Mouse (Mus musculus) liver, embryonic 12.5 days (tissue): Measurements from ENCODE around the gene Olfr49. TPM values are rescaled to one million over a fixed set of nuclear protein-coding genes. Genes with fewer than 3 reads are reported as not detected.

Experiments
- ATAC-seq: fragments of 200-750 bp; cut with Nextera tagmentation; 2 replicates; pipeline ENCODE4 v1.8.0; 2017; ENCODE audit warnings: moderate number of reproducible peaks, mild to moderate bottlenecking, moderate library complexity
- H3K27ac ChIP-seq: fragments of 300-500 bp; sonication (generic); 2 replicates; pipeline ENCODE4 v1.5.1; 2016; ENCODE audit warnings: mild to moderate bottlenecking
- H3K27me3 ChIP-seq: fragments of 300-500 bp; sonication (generic); replicated peaks from 2 replicates; pipeline ENCODE4 v1.6.1; 2016; ENCODE audit warnings: mild to moderate bottlenecking, moderate library complexity
- H3K36me3 ChIP-seq: fragments of 300-500 bp; sonication (generic); 2 replicates; pipeline ENCODE4 v1.6.1; 2016; ENCODE audit warnings: mild to moderate bottlenecking, moderate library complexity
- H3K4me1 ChIP-seq: fragments of 300-500 bp; sonication (generic); 2 replicates; pipeline ENCODE4 v1.6.1; 2016
- H3K4me2 ChIP-seq: fragments of 300-500 bp; sonication (generic); 2 replicates; pipeline ENCODE4 v1.6.1; 2016; ENCODE audit warnings: mild to moderate bottlenecking, moderate library complexity
- H3K4me3 ChIP-seq: fragments of 300-500 bp; sonication (generic); 2 replicates; pipeline ENCODE4 v1.5.1; 2016; ENCODE audit warnings: mild to moderate bottlenecking, moderate library complexity
- H3K9ac ChIP-seq: fragments of 300-500 bp; sonication (generic); 2 replicates; pipeline ENCODE4 v1.6.1; 2016; ENCODE audit warnings: mild to moderate bottlenecking, moderate library complexity
- H3K9me3 ChIP-seq: fragments of 300-500 bp; sonication (generic); replicated peaks from 2 replicates; pipeline ENCODE4 v1.6.1; 2016; ENCODE audit warnings: mild to moderate bottlenecking, moderate library complexity
- WGBS: fragments of 180-500 bp; shearing (Covaris S2); methylation state at CpG from one replicate; pipeline ENCODE4 v1.1.7; 2016; ENCODE audit not compliant: insufficient replicate concordance; 5-methylcytosine and 5-hydroxymethylcytosine counted together
- polyA plus RNA-seq: library from polyadenylated mRNA; unstranded; fragments of >200 nt; fragmentation: Nextera tagmentation; extraction: Ambion mirVana; gene quantifications from 2 replicates; pipeline ENCODE4 v1.2.1, GENCODE M21; 2016

Olfr49 gene
- polyA plus RNA-seq, 1 experiment from 2014 or later, result not detected

DNA sequence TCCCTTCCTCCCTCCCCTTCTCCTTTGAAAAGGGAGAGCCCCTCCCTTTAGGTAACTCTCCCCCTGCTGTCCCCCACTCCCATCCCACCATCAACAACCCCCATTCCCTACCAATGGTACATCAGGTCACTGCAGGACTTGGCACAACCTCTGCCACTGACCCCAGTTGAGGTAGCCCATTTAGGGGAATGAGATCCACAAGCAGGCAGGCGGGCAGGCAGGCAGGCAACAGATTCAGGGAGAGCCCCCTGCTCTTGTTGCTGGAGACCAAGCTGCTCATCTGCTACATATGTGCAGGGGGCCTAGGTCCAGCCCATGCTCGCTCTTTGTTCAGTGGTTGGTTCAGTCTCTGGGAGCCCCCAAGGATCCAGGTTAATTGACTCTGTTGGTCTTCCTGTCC, 8.3 kb downstream of the Olfr49 start:
- Histone ChIP-seq H3K4me2 (no peak overlapping the region), H3K4me3 (no peak overlapping the region), H3K36me3 (no peaks in the 10 kb centered on the region), H3K9me3 (no peaks in the 10 kb centered on the region), H3K4me1 (no peaks in the 10 kb centered on the region), H3K27ac (no peak overlapping the region), H3K9ac (no peak overlapping the region), H3K27me3 (no peaks in the 10 kb centered on the region; the same call in 1 of the 2 replicates)
- WGBS, result 52% methylated on average over 2 of the region's 2 CpGs
- ATAC-seq, result no peak

DNA sequence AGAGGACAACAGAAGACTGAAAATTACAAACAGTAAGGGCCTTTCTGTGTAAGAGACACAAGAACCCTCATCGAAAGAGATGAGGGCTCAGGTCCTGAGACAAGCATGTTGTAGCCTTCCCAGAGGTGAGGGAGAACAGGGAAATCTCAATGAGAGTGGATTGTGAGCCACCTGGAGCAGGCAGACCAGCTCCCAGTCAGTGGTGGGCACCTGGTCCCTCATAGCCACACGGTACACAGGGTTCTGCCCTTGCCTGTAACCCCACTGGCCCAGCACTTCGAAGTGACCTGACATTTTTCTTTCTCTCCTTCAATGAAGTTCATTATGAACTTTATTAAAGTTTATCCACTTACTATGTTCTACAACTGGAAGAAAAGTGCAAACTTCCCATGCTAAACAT, 12.0 kb downstream of the Olfr49 start:
- no peak overlapping the region for H3K9ac ChIP-seq
- H3K27ac ChIP-seq, result no peak overlapping the region
- H3K36me3 ChIP-seq, result peaks cover 7% of the 10 kb centered on the region; the same call in 1 of the 2 replicates
- H3K4me1 ChIP-seq, result no peaks in the 10 kb centered on the region
- no peak overlapping the region for H3K4me2 ChIP-seq
- H3K27me3 ChIP-seq, result no peaks in the 10 kb centered on the region; the same call in 1 of the 2 replicates
- H3K9me3 ChIP-seq, result no peaks in the 10 kb centered on the region
- no peak overlapping the region for H3K4me3 ChIP-seq
- 77% methylated on average over 3 of the region's 3 CpGs for WGBS
- ATAC-seq, result no peak

DNA sequence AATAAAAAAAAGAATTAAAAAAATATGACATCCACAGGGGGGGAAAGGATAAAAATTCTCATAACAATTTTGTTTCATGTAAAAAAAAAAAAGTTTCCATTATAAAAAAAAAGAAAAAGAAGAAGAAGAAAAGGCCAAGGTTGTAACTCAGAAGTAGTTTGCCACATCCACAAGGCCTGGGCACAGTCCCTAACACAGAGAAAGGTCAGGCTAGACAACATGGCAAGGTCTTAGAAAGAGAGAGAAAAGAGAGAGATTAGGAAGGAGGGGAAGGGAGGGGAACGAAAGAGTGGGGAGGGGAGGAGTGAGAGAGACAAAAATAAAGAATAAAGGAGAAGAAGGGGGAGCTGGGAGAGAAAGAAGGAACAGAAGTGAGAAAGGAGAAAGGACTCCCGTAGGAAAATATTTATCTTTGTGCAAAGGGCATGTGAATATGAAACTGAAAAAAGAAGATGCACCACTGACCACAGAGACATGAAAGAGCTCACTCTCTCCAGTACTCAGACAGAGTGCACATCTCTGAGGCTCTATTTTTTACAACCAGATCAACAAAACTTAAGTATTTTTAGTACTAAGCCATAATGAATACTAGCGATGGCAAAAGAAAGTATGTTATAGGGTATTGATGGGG, 12.6 kb downstream of the Olfr49 start:
- no peak for ATAC-seq
- H3K27me3 ChIP-seq, result no peaks in the 10 kb centered on the region; the same call in 1 of the 2 replicates
- H3K27ac ChIP-seq, result no peak overlapping the region
- no peaks in the 10 kb centered on the region for H3K9me3 ChIP-seq
- H3K4me2 ChIP-seq, result no peak overlapping the region
- peaks cover 12% of the 10 kb centered on the region; the same call in 1 of the 2 replicates for H3K36me3 ChIP-seq
- WGBS, result 74% methylated on average over 3 of the region's 3 CpGs
- no peaks in the 10 kb centered on the region for H3K4me1 ChIP-seq
- H3K9ac ChIP-seq, result no peak overlapping the region
- no peak overlapping the region for H3K4me3 ChIP-seq

DNA sequence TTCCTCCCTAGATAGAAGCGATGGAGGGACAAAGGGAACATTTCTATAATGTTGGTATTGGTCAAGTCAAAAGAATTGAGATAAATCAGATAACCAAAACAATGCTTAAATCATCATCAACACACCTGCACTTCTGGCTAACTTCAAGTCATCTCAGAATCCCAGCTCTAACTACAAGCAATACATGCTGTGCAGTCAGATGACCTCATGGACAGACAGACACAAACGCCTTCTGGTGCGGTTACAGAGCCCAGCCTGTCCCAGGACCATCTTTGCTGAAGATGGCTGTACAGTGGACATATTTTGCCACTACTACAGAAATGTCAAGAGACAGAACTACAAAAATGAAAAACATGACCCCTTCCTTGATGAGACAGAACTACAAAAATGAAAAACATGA, 14.3 kb downstream of the Olfr49 start:
- H3K9ac ChIP-seq, result no peak overlapping the region
- H3K27me3 ChIP-seq, result no peaks in the 10 kb centered on the region
- H3K27ac ChIP-seq, result no peak overlapping the region
- no peak overlapping the region for H3K4me3 ChIP-seq
- H3K4me2 ChIP-seq, result no peak overlapping the region
- no peaks in the 10 kb centered on the region for H3K4me1 ChIP-seq
- 81% methylated on average over 3 of the region's 3 CpGs for WGBS
- no peaks in the 10 kb centered on the region for H3K9me3 ChIP-seq
- peaks cover 17% of the 10 kb centered on the region; the same call in 1 of the 2 replicates for H3K36me3 ChIP-seq
- no peak for ATAC-seq

DNA sequence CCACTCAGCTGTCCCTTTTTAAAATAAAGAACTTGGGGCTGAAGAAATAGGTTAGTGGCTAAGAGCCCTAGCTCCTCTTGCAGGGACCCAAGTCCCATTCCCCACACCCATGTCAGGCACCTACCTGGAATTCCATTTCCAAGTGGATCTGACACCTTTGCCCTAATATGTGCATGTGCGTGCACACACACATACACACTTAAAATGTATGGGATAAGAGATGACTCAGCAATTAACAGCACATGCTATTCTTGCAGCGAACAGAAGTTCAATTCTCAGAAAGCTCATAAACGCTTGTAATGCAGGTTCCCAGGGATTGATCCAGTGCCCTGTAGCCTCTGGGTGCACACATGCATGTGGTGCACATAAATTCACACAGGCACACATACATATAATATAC, 15.2 kb downstream of the Olfr49 start:
- WGBS, result 80% methylated on average over 3 of the region's 3 CpGs
- ATAC-seq, result no peak

DNA sequence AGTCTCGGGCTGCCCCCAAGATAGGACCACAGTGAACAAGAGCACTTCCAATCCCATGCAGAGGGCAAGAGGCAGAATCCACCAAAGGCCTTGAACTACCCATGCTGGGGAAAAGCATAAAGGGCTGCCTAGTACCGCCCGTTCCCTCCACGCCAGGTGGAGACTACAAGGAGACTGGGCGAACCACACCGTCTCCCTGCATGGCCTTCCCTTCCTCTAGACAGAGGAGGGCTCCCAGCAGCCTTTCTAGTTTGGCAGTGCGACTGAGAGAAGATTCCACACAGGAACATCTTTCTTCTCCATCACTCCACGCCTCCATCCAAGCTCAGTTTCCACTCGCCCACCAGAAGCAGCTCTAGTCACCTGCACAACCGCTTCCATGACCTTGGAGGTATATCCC, 16.8 kb downstream of the Olfr49 start:
- no peaks in the 10 kb centered on the region for H3K27me3 ChIP-seq
- no peak for ATAC-seq
- 77% methylated on average over 10 of the region's 10 CpGs for WGBS

More for the DNA sequence above, 15.2 kb downstream of the Olfr49 start:
- H3K9me3 ChIP-seq, result no peaks in the 10 kb centered on the region
- no peaks in the 10 kb centered on the region for H3K4me1 ChIP-seq
- H3K27me3 ChIP-seq, result no peaks in the 10 kb centered on the region
- H3K4me3 ChIP-seq, result no peak overlapping the region
- no peak overlapping the region for H3K9ac ChIP-seq
- no peak overlapping the region for H3K4me2 ChIP-seq
- no peak overlapping the region; the same call in 1 of the 2 replicates for H3K27ac ChIP-seq
- peaks cover 19% of the 10 kb centered on the region; the same call in 1 of the 2 replicates for H3K36me3 ChIP-seq

DNA sequence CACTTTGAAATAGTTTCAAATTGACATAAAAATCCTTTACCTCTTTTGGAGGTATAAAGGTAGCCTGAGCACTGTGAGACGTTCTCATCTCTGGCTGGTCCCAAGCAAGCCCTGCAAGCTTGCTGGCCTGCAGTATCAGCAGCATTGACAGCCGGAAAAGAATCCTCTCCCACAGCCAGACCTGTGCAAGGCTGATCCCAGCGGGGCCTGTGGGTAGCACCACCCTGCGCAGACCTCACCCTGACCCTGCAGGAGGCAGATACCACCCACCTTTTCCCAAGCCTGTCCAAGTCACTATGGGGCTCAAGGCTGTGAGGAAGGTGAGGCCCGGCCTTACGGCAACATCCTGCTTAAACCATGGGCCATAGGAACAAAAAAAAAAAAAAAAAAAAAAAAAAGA, 18.8 kb downstream of the Olfr49 start:
- no peak overlapping the region for H3K9ac ChIP-seq
- H3K27ac ChIP-seq, result no peak overlapping the region
- no peak overlapping the region for H3K4me2 ChIP-seq
- WGBS, result 65% methylated on average over 6 of the region's 6 CpGs
- H3K27me3 ChIP-seq, result no peaks in the 10 kb centered on the region
- no peaks in the 10 kb centered on the region for H3K4me1 ChIP-seq
- peaks cover 31% of the 10 kb centered on the region for H3K36me3 ChIP-seq
- no peaks in the 10 kb centered on the region for H3K9me3 ChIP-seq
- ATAC-seq, result no peak
- no peak overlapping the region for H3K4me3 ChIP-seq

More for the DNA sequence above, 16.8 kb downstream of the Olfr49 start:
- Histone ChIP-seq H3K36me3 (peaks cover 26% of the 10 kb centered on the region), H3K4me3 (no peak overlapping the region), H3K4me2 (no peak overlapping the region), H3K9ac (no peak overlapping the region), H3K4me1 (no peaks in the 10 kb centered on the region), H3K27ac (no peak overlapping the region), H3K9me3 (no peaks in the 10 kb centered on the region)

DNA sequence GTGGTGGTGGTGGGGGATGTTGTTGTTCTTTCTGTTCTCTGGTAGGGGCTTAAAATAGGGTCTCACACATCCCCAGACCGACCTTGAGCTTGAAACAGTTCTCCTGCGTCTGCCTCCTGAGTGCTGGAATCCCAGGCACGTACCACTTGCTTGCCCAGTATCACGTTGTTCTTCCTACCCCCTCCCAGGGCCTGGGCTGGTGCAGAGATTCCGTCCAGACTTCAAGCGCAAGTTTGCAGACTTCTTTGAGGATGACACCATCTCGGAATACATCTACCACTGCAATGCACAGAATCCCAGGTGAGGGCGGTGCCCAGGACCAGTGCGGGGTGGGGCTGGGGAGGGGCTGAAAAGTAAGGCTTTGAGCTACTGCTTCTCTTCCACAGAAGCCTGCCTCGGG, 19.6 kb downstream of the Olfr49 start:
- Histone ChIP-seq H3K4me3 (no peak overlapping the region), H3K9ac (no peak overlapping the region), H3K4me1 (peaks cover 9% of the 10 kb centered on the region), H3K27ac (no peak overlapping the region), H3K9me3 (no peaks in the 10 kb centered on the region), H3K27me3 (peaks cover 7% of the 10 kb centered on the region; the same call in 1 of the 2 replicates), H3K4me2 (no peak overlapping the region), H3K36me3 (peaks cover 31% of the 10 kb centered on the region)
- no peak for ATAC-seq
- 62% methylated on average over 10 of the region's 10 CpGs for WGBS

DNA sequence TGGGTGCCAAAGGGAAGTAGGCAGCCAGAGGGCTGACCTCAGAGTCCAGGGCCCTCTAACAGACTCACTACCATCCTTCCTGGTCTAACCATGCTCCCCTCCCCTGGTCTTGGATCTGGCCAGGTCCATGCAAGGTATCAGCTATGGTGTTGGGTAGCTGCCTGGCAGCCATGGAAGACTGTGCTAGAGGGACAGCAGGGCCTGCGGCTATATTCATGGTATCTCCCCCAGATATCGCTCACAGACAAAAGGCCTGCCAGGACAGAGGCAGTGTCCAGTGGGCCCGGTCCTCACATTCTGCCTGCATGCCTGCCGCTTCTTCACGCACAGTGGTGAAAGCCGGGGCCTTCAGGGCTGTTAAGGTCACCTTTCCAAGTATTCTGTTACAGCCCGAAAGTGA, 20.5 kb downstream of the Olfr49 start:
- H3K9me3 ChIP-seq, result no peaks in the 10 kb centered on the region
- H3K9ac ChIP-seq, result no peak overlapping the region
- no peak overlapping the region for H3K27ac ChIP-seq
- peaks cover 7% of the 10 kb centered on the region; the same call in 1 of the 2 replicates for H3K27me3 ChIP-seq
- no peak overlapping the region for H3K4me2 ChIP-seq
- no peak for ATAC-seq
- peaks cover 17% of the 10 kb centered on the region for H3K4me1 ChIP-seq
- H3K36me3 ChIP-seq, result peaks cover 31% of the 10 kb centered on the region
- H3K4me3 ChIP-seq, result no peak overlapping the region
- WGBS, result 91% methylated on average over 7 of the region's 7 CpGs

DNA sequence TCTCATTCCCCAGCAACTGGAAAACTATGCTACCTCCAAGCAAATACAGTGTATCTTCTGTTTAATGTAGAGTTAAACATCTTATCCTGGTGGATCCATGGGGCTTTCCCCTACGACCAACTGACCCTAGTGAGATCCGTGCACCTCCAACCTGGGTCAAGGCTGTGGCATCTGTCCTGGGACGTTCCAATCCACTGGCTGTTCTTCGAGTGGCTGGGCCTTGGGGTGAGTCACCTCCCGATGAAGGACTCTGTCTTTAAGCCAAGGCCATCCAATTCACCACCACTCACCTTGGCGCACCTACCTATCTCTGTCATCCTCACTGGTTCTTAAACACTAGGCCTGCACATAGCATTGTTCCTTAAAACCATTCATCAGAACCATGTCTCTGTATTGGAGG, 21.6 kb downstream of the Olfr49 start:
- Histone ChIP-seq H3K4me1 (peaks cover 26% of the 10 kb centered on the region), H3K36me3 (peaks cover 27% of the 10 kb centered on the region), H3K4me2 (no peak overlapping the region)

DNA sequence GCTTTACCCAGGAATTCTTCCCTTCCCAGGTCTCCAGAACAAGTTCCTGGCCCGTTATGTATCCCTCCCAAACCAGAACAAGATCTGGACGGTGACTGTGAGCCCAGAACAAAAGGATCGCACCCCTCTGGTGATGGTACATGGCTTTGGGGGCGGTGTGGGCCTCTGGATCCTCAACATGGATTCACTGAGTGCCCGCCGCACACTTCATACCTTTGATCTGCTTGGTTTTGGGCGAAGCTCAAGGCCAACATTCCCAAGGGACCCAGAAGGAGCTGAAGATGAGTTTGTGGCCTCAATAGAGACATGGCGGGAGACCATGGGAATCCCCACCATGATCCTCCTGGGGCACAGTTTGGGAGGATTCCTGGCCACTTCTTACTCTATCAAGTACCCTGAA, 22.1 kb downstream of the Olfr49 start:
- peaks cover 31% of the 10 kb centered on the region for H3K4me1 ChIP-seq
- H3K9me3 ChIP-seq, result no peaks in the 10 kb centered on the region
- H3K36me3 ChIP-seq, result peaks cover 23% of the 10 kb centered on the region
- no peak overlapping the region for H3K9ac ChIP-seq
- no peak overlapping the region for H3K4me3 ChIP-seq
- no peak overlapping the region for H3K4me2 ChIP-seq
- H3K27me3 ChIP-seq, result peaks cover 7% of the 10 kb centered on the region; the same call in 1 of the 2 replicates
- ATAC-seq, result no peak
- no peak overlapping the region for H3K27ac ChIP-seq
- WGBS, result 72% methylated on average over 8 of the region's 8 CpGs

More for the DNA sequence above, 21.6 kb downstream of the Olfr49 start:
- Histone ChIP-seq H3K27ac (no peak overlapping the region), H3K9ac (no peak overlapping the region), H3K9me3 (no peaks in the 10 kb centered on the region), H3K4me3 (no peak overlapping the region), H3K27me3 (peaks cover 7% of the 10 kb centered on the region; the same call in 1 of the 2 replicates)
- 75% methylated on average over 6 of the region's 6 CpGs for WGBS
- no peak for ATAC-seq

DNA sequence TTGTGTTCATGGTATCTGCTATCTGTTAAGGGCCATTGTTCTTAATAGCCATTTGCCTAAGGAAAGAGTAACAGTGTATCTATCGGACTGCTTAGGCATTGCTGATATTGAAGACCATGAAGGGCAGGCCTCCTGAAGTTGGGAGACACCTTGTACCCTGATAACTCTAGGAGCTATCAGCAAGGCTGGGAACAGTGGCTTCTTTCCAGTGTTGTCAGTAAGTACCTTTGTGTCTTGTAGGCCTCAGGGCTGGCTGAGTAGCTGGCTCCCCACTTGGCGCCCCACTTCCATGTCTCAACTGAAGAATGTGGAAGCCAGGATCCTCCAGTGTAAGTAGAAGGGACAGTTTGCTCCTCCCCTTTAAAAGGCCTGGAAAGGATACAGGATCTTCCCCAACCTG, 23.4 kb downstream of the Olfr49 start:
- no peak overlapping the region for H3K9ac ChIP-seq
- no peak overlapping the region for H3K27ac ChIP-seq
- 80% methylated on average over 2 of the region's 2 CpGs for WGBS
- no peak overlapping the region for H3K4me2 ChIP-seq
- H3K4me1 ChIP-seq, result peaks cover 31% of the 10 kb centered on the region
- no peak for ATAC-seq
- no peaks in the 10 kb centered on the region for H3K9me3 ChIP-seq
- no peak overlapping the region for H3K4me3 ChIP-seq
- peaks cover 10% of the 10 kb centered on the region; the same call in 1 of the 2 replicates for H3K27me3 ChIP-seq
- peaks cover 14% of the 10 kb centered on the region for H3K36me3 ChIP-seq
